Mouse (Mus musculus) heart, embryonic 16.5 days (tissue): ENCODE results near the gene Tmem45a. TPM values are rescaled to one million over a fixed set of nuclear protein-coding genes. Genes with fewer than 3 reads are reported as not detected.

Experiments used
- ATAC-seq: fragments of 200-750 bp; cut with Nextera tagmentation; replicated peaks from 2 replicates; pipeline ENCODE4 v1.8.0; 2017; ENCODE audit warnings: moderate number of reproducible peaks; ENCODE audit not compliant: insufficient read depth, low FRiP score; ENCODE audit errors: extremely low read depth
- H3K27ac ChIP-seq: fragments of 300-500 bp; sonication (generic); 2 replicates; pipeline ENCODE4 v1.5.1; 2014; ENCODE audit warnings: mild to moderate bottlenecking, low read length, control low read depth, moderate library complexity
- H3K27me3 ChIP-seq: fragments of 300-500 bp; sonication (generic); 2 replicates; pipeline ENCODE4 v1.6.1; 2014; ENCODE audit warnings: low read length, mixed read lengths; ENCODE audit not compliant: control insufficient read depth, insufficient read depth
- H3K36me3 ChIP-seq: fragments of 300-500 bp; sonication (generic); 2 replicates; pipeline ENCODE4 v1.6.1; 2014; ENCODE audit not compliant: control insufficient read depth, insufficient read depth
- H3K4me1 ChIP-seq: fragments of 300-500 bp; sonication (generic); 2 replicates; pipeline ENCODE4 v1.6.1; 2014; ENCODE audit warnings: low read length, mixed read lengths; ENCODE audit not compliant: control insufficient read depth, insufficient read depth
- H3K4me2 ChIP-seq: fragments of 300-500 bp; sonication (generic); 2 replicates; pipeline ENCODE4 v1.6.1; 2014; ENCODE audit warnings: low read depth, mild to moderate bottlenecking, control low read depth, low read length
- H3K4me3 ChIP-seq: fragments of 300-500 bp; sonication (generic); 2 replicates; pipeline ENCODE4 v1.5.1; 2014; ENCODE audit warnings: mild to moderate bottlenecking, control low read depth, low read length
- H3K9ac ChIP-seq: fragments of 300-500 bp; sonication (generic); 2 replicates; pipeline ENCODE4 v1.6.1; 2014; ENCODE audit warnings: low read length, control low read depth
- H3K9me3 ChIP-seq: fragments of 300-500 bp; sonication (generic); replicated peaks from 2 replicates; pipeline ENCODE4 v1.6.1; 2016; ENCODE audit warnings: low read length; ENCODE audit not compliant: control insufficient read depth
- WGBS: fragments of 180-500 bp; shearing (Covaris S2); extraction: QIAGEN DNeasy Blood & Tissue Kit; methylation state at CpG from one replicate; pipeline ENCODE4 v1.1.7; 2014; 5-methylcytosine and 5-hydroxymethylcytosine counted together
- polyA plus RNA-seq: library from polyadenylated mRNA; unstranded; fragments of >200 nt; fragmentation: Nextera tagmentation; extraction: Ambion mirVana; gene quantifications from 2 replicates; pipeline ENCODE4 v1.2.1, GENCODE M21; 2015

Gene Tmem45a
- polyA plus RNA-seq, 1 experiment from 2014 or later, result 15.8 TPM

GRCm38 (mm10) chr16:56873410-56873809 is 12.6 kb downstream of the Tmem45a start:
- Histone ChIP-seq H3K4me2 (no peak overlapping the region), H3K36me3 (no peaks in the 10 kb centered on the region), H3K4me1 (no peaks in the 10 kb centered on the region), H3K9ac (no peak overlapping the region), H3K4me3 (no peak overlapping the region), H3K9me3 (no peaks in the 10 kb centered on the region), H3K27ac (no peak overlapping the region), H3K27me3 (no peaks in the 10 kb centered on the region)
- no peak for ATAC-seq
- WGBS, result 20% methylated on average over 2 of the region's 2 CpGs

- ATAC-seq, result no peak
- no peaks in the 10 kb centered on the region for H3K9me3 ChIP-seq
- no peaks in the 10 kb centered on the region for H3K27me3 ChIP-seq
- no peak overlapping the region for H3K27ac ChIP-seq
- no peaks in the 10 kb centered on the region for H3K36me3 ChIP-seq
- 53% methylated on average over 3 of the region's 3 CpGs for WGBS
- no peak overlapping the region for H3K4me2 ChIP-seq
- no peaks in the 10 kb centered on the region for H3K4me1 ChIP-seq
- H3K4me3 ChIP-seq, result no peak overlapping the region
- no peak overlapping the region for H3K9ac ChIP-seq
Observed at GRCm38 (mm10) chr16:56870458-56870857, 15.5 kb downstream of the Tmem45a start.

- WGBS, result 74% methylated on average over 5 of the region's 5 CpGs
- no peak for ATAC-seq
- no peaks in the 10 kb centered on the region for H3K27me3 ChIP-seq
Observed at GRCm38 (mm10) chr16:56868361-56868760, 17.6 kb downstream of the Tmem45a start.

GRCm38 (mm10) chr16:56867591-56867990 is 18.4 kb downstream of the Tmem45a start:
- WGBS, result 68% methylated on average over 4 of the region's 4 CpGs
- Histone ChIP-seq H3K27me3 (no peaks in the 10 kb centered on the region), H3K27ac (no peak overlapping the region), H3K4me2 (no peak overlapping the region), H3K4me3 (no peak overlapping the region), H3K4me1 (no peaks in the 10 kb centered on the region), H3K9ac (no peak overlapping the region), H3K36me3 (no peaks in the 10 kb centered on the region), H3K9me3 (no peaks in the 10 kb centered on the region)
- no peak for ATAC-seq

More at GRCm38 (mm10) chr16:56868361-56868760, 17.6 kb downstream of the Tmem45a start:
- Histone ChIP-seq H3K9ac (no peak overlapping the region), H3K4me1 (no peaks in the 10 kb centered on the region), H3K36me3 (no peaks in the 10 kb centered on the region), H3K4me3 (no peak overlapping the region), H3K4me2 (no peak overlapping the region), H3K9me3 (no peaks in the 10 kb centered on the region), H3K27ac (no peak overlapping the region)

GRCm38 (mm10) chr16:56852841-56853587 is 33.0 kb downstream of the Tmem45a start:
- no peak overlapping the region for H3K4me3 ChIP-seq
- H3K27ac ChIP-seq, result no peak overlapping the region
- no peaks in the 10 kb centered on the region for H3K27me3 ChIP-seq
- no peak for ATAC-seq
- no peaks in the 10 kb centered on the region for H3K36me3 ChIP-seq
- no peak overlapping the region for H3K4me2 ChIP-seq
- no peak overlapping the region for H3K9ac ChIP-seq
- no peaks in the 10 kb centered on the region for H3K4me1 ChIP-seq
- no peaks in the 10 kb centered on the region for H3K9me3 ChIP-seq
- WGBS, result 44% methylated on average over 10 of the region's 10 CpGs

GRCm38 (mm10) chr16:56842988-56843387 is 43.0 kb downstream of the Tmem45a start:
- no peak overlapping the region for H3K27ac ChIP-seq
- H3K9me3 ChIP-seq, result no peaks in the 10 kb centered on the region
- no peaks in the 10 kb centered on the region for H3K36me3 ChIP-seq
- H3K4me1 ChIP-seq, result no peaks in the 10 kb centered on the region
- no peaks in the 10 kb centered on the region for H3K27me3 ChIP-seq
- ATAC-seq, result no peak
- no peak overlapping the region for H3K4me3 ChIP-seq
- H3K4me2 ChIP-seq, result no peak overlapping the region
- H3K9ac ChIP-seq, result no peak overlapping the region
- WGBS, result 86% methylated on average over 5 of the region's 5 CpGs

GRCm38 (mm10) chr16:56833312-56833711 is 52.7 kb downstream of the Tmem45a start:
- 82% methylated on average over 1 of the region's 1 CpGs for WGBS
- no peaks in the 10 kb centered on the region for H3K4me1 ChIP-seq

GRCm38 (mm10) chr16:56831986-56832385 is 54.0 kb downstream of the Tmem45a start:
- Histone ChIP-seq H3K36me3 (no peaks in the 10 kb centered on the region), H3K27me3 (no peaks in the 10 kb centered on the region), H3K4me2 (no peak overlapping the region), H3K27ac (no peak overlapping the region), H3K4me1 (no peaks in the 10 kb centered on the region), H3K4me3 (no peak overlapping the region), H3K9me3 (no peaks in the 10 kb centered on the region), H3K9ac (no peak overlapping the region)
- 74% methylated on average over 2 of the region's 2 CpGs for WGBS
- no peak for ATAC-seq

More at GRCm38 (mm10) chr16:56833312-56833711, 52.7 kb downstream of the Tmem45a start:
- H3K27me3 ChIP-seq, result no peaks in the 10 kb centered on the region
- no peak overlapping the region for H3K4me3 ChIP-seq
- H3K4me2 ChIP-seq, result no peak overlapping the region
- no peaks in the 10 kb centered on the region for H3K36me3 ChIP-seq
- ATAC-seq, result no peak
- no peak overlapping the region for H3K9ac ChIP-seq
- no peak overlapping the region for H3K27ac ChIP-seq
- no peaks in the 10 kb centered on the region for H3K9me3 ChIP-seq

GRCm38 (mm10) chr16:56801370-56802109 is 84.4 kb downstream of the Tmem45a start:
- H3K27me3 ChIP-seq, result no peaks in the 10 kb centered on the region
- H3K36me3 ChIP-seq, result no peaks in the 10 kb centered on the region
- H3K9ac ChIP-seq, result no peak overlapping the region
- no peak for ATAC-seq
- no peak overlapping the region for H3K4me2 ChIP-seq
- no peak overlapping the region for H3K27ac ChIP-seq
- 52% methylated on average over 6 of the region's 6 CpGs for whole genome bisulfite sequencing
- H3K4me3 ChIP-seq, result no peak overlapping the region
- H3K4me1 ChIP-seq, result no peaks in the 10 kb centered on the region
- H3K9me3 ChIP-seq, result no peaks in the 10 kb centered on the region
